12 mouse cellular contexts compared by ENCODE assay signal in the genomic region with DNA sequence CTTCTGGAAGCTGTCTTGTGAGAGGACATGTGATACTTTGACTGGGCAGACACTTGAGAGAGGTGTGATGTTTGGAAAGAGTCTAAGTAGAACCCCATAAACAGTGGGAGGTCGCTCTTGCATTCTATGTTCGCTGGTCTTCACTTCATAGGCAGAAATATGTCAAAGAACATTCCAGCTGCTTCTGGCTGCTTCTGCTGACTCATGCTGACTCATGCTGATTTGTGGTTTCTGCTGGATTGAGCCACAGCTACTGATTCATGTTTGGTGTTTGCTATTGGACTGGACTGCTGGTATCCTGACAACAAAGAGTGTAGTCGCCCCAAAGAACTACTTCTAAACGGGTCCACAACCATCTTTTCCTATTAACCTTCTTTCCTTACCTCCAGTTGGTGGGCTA. TPM values are rescaled to one million over a fixed set of nuclear protein-coding genes. Genes with fewer than 3 reads are reported as not detected.
A peak's percentile ranks its signal among the peaks of the same experiment; 100 is the strongest.
DNase-seq lines count a peak whose midpoint lies in the region; ATAC-seq and TF ChIP-seq lines count a peak whose summit lies in the region.
"Had no signal": no experiment of that assay in that cellular context is flagged by ENCODE, and none has a peak within 500 bp of the region (broad histone marks: within the 10 kb centered on the region; RNA-seq: fewer than 3 reads in every experiment).

No protein-coding gene starts in this region.

- no peaks in the 10 kb centered on the region for H3K9me3 ChIP-seq in midbrain, embryonic 15.5 days
- H3K9me3 ChIP-seq: hindbrain, embryonic 12.5 days had no signal

- no peak for TF ChIP-seq POLR2A in lung, adult 2 months (IDR thresholded peaks at IDR 0.05; ENCODE audit: borderline replicate concordance, extremely low read depth, low read depth, low read length)

- H3K4me3 ChIP-seq in lung, adult 2 months (replicated peaks; ENCODE audit: extremely low read depth, low read depth, low read length): no peak overlapping the region
- no peak overlapping the region for H3K4me3 ChIP-seq in midbrain, embryonic 15.5 days
- H3K4me3 ChIP-seq: heart, adult 2 months; hindbrain, embryonic 12.5 days had no signal

- H3K4me2 ChIP-seq in midbrain, embryonic 15.5 days: no peak overlapping the region
- H3K4me2 ChIP-seq: hindbrain, embryonic 12.5 days had no signal

- ATAC-seq in erythroid progenitor cell, adult 5-6 weeks (replicated peaks; ENCODE audit: low FRiP score, poor library complexity, severe bottlenecking): peak; percentile 64; the same call in 1 of the 2 replicates
- ATAC-seq in activated CD4-positive, CD25-positive, alpha-beta regulatory T cell, adult 4 months: no peak
- no peak for ATAC-seq in midbrain, embryonic 15.5 days (replicated peaks)
- ATAC-seq: forebrain, embryonic 14.5 days had no signal

- no peak for TF ChIP-seq CTCF in lung, adult 2 months (IDR thresholded peaks at IDR 0.05; ENCODE audit: insufficient read depth, low read length)

- H3K27ac ChIP-seq in midbrain, embryonic 15.5 days: no peak overlapping the region
- H3K27ac ChIP-seq: heart, adult 2 months; hindbrain, embryonic 12.5 days; kidney, postnatal 0 days had no signal

- no peaks in the 10 kb centered on the region for H3K27me3 ChIP-seq in midbrain, embryonic 15.5 days (replicated peaks)
- H3K27me3 ChIP-seq: hindbrain, embryonic 12.5 days had no signal

- H3K36me3 ChIP-seq in midbrain, embryonic 15.5 days (replicated peaks): no peaks in the 10 kb centered on the region
- H3K36me3 ChIP-seq: hindbrain, embryonic 12.5 days had no signal

- DNase-seq in lung, postnatal 10 days: peak; percentile 7
- DNase-seq in lung, adult 2 months: no peak
- peak; percentile 81 for DNase-seq in adipocyte (ENCODE audit: low spot score)
- DNase-seq in spleen, postnatal 4 days (ENCODE audit: low spot score in 2 of 2): peak; percentile 63 to 71
- DNase-seq in testis, postnatal 14 days (ENCODE audit: low spot score): no peak
- DNase-seq: heart, adult 2 months had no signal

- H3K4me1 ChIP-seq in lung, adult 2 months (ENCODE audit: control insufficient read depth, insufficient read depth, low read length): no peaks in the 10 kb centered on the region
- no peaks in the 10 kb centered on the region for H3K4me1 ChIP-seq in midbrain, embryonic 15.5 days
- H3K4me1 ChIP-seq: hindbrain, embryonic 12.5 days had no signal

- WGBS in lung, adult 2 months: 78% methylated on average over 4 of the region's 4 CpGs
- 88% methylated on average over 4 of the region's 4 CpGs for WGBS in midbrain, embryonic 15.5 days

- no peak overlapping the region for H3K9ac ChIP-seq in midbrain, embryonic 15.5 days
- H3K9ac ChIP-seq: hindbrain, embryonic 12.5 days had no signal

RNA-seq across cellular contexts. Expression of gene Ivd, which starts 20.0 kb away (rescaled TPM):
- polyA plus RNA-seq in lung, adult 2 months (2012; rRNA removed): 56.4 and 77.5 TPM in 2 replicates
- total RNA-seq in erythroid progenitor cell, adult 5-6 weeks (2015; ENCODE audit: low replicate concordance): 5.4 and 6.3 TPM in 2 replicates
- total RNA-seq in erythroid progenitor cell, adult 5-6 weeks (2017; ENCODE audit: low replicate concordance): 1.9 and 7.3 TPM in 2 replicates
- 10 to 100 TPM; 37.3 to 58.1 TPM for polyA plus RNA-seq in activated CD4-positive, CD25-positive, alpha-beta regulatory T cell, adult 4 months (2017; shearing (Covaris generic))
- 43.0 and 50.4 TPM in 2 replicates for polyA plus RNA-seq in midbrain, embryonic 15.5 days (2015; fragmentation: Nextera tagmentation; extraction: Ambion mirVana)

RNA-seq across cellular contexts. Expression of gene Knstrn, which starts 28.0 kb away (rescaled TPM):
- polyA plus RNA-seq in lung, adult 2 months (2012; rRNA removed): 0.70 and 1.0 TPM in 2 replicates
- 48.2 and 74.6 TPM in 2 replicates for total RNA-seq in erythroid progenitor cell, adult 5-6 weeks (2015; ENCODE audit: low replicate concordance)
- total RNA-seq in erythroid progenitor cell, adult 5-6 weeks (2017; ENCODE audit: low replicate concordance): 156 and 210 TPM in 2 replicates
- polyA plus RNA-seq in activated CD4-positive, CD25-positive, alpha-beta regulatory T cell, adult 4 months (2017; shearing (Covaris generic)): 10 to 100 TPM; 23.7 to 30.8 TPM
- polyA plus RNA-seq in midbrain, embryonic 15.5 days (2015; fragmentation: Nextera tagmentation; extraction: Ambion mirVana): 17.7 and 20.9 TPM in 2 replicates

RNA-seq across cellular contexts. Expression of gene Bahd1, which starts 58.4 kb away (rescaled TPM):
- polyA plus RNA-seq in lung, adult 2 months (2012; rRNA removed): 18.7 and 21.0 TPM in 2 replicates
- 7.6 and 8.8 TPM in 2 replicates for total RNA-seq in erythroid progenitor cell, adult 5-6 weeks (2015; ENCODE audit: low replicate concordance)
- 14.5 and 15.1 TPM in 2 replicates for total RNA-seq in erythroid progenitor cell, adult 5-6 weeks (2017; ENCODE audit: low replicate concordance)
- 1 to 10 TPM; 3.6 TPM for polyA plus RNA-seq in activated CD4-positive, CD25-positive, alpha-beta regulatory T cell, adult 4 months (2017; shearing (Covaris generic))
- polyA plus RNA-seq in midbrain, embryonic 15.5 days (2015; fragmentation: Nextera tagmentation; extraction: Ambion mirVana): 8.4 and 8.8 TPM in 2 replicates

Comparison
In these comparisons a context has a peak if more than half of its experiments do, and no peak if none do; other contexts are left out.
1. DNase-seq: peak in lung, postnatal 10 days (single experiment), adipocyte (single experiment) and spleen, postnatal 4 days (2 of 2); none in lung, adult 2 months (single experiment) and testis, postnatal 14 days (single experiment).